Mouse (Mus musculus) forebrain, embryonic 13.5 days (tissue): ENCODE data around the gene Tgm6. TPM values are rescaled to one million over a fixed set of nuclear protein-coding genes. Genes with fewer than 3 reads are reported as not detected.

ENCODE experiments used
- ATAC-seq: fragments of 200-750 bp; cut with Nextera tagmentation; 2 replicates; pipeline ENCODE4 v1.8.0; 2017
- H3K27ac ChIP-seq: fragments of 300-500 bp; sonication (generic); 2 replicates; pipeline ENCODE4 v1.5.1; 2015; ENCODE audit warnings: inconsistent platforms, mild to moderate bottlenecking, moderate library complexity
- H3K27me3 ChIP-seq: fragments of 300-500 bp; sonication (generic); 2 replicates; pipeline ENCODE4 v1.6.1; 2015; ENCODE audit warnings: mild to moderate bottlenecking, inconsistent platforms
- H3K36me3 ChIP-seq: fragments of 300-500 bp; sonication (generic); 2 replicates; pipeline ENCODE4 v1.6.1; 2015; ENCODE audit warnings: mild to moderate bottlenecking, inconsistent platforms; ENCODE audit not compliant: poor library complexity, severe bottlenecking
- H3K4me1 ChIP-seq: fragments of 300-500 bp; sonication (generic); 2 replicates; pipeline ENCODE4 v1.6.1; 2015; ENCODE audit warnings: inconsistent platforms
- H3K4me2 ChIP-seq: fragments of 300-500 bp; sonication (generic); 2 replicates; pipeline ENCODE4 v1.6.1; 2015; ENCODE audit warnings: inconsistent platforms, mild to moderate bottlenecking, moderate library complexity
- H3K4me3 ChIP-seq: fragments of 300-500 bp; sonication (generic); 2 replicates; pipeline ENCODE4 v1.5.1; 2015; ENCODE audit warnings: mild to moderate bottlenecking, inconsistent platforms
- H3K9ac ChIP-seq: fragments of 300-500 bp; sonication (generic); 2 replicates; pipeline ENCODE4 v1.6.1; 2015; ENCODE audit warnings: mild to moderate bottlenecking, inconsistent platforms
- H3K9me3 ChIP-seq: fragments of 300-500 bp; sonication (generic); replicated peaks from 2 replicates; pipeline ENCODE4 v1.6.1; 2016; ENCODE audit warnings: inconsistent platforms
- WGBS: fragments of 180-500 bp; shearing (Covaris S2); methylation state at CpG from one replicate; pipeline ENCODE4 v1.1.7; 2015; 5-methylcytosine and 5-hydroxymethylcytosine counted together
- polyA plus RNA-seq: library from polyadenylated mRNA; unstranded; fragments of >200 nt; fragmentation: Nextera tagmentation; extraction: Ambion mirVana; gene quantifications from 2 replicates; pipeline ENCODE4 v1.2.1, GENCODE M21; 2015

The Tgm6 gene
- polyA plus RNA-seq, 1 experiment from 2014 or later: 0.06 TPM

DNA sequence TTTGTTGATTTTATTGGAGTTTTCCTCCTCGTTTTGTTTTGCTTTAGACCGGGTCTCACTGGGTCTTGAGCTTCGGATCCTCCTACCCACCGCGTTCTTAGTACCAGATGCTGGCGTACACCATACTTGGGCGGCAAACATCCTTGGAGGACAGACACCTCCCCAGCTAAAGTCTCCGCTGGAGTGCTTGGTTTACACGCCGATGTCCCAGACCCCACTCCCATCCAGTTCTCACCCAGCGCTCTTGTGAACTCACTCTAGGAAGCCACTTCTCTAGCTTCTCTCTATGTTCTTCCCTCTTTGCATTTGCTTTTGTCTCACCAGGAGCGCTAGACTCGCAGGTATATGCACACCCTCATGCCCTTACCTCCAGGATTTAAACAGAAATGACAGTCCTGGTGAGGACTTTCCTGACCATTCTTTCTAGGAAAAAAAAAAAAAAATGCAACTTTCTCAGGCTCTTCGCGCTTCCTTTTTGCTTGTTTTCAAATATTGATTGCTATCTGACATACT lies 67.3 kb downstream of the Tgm6 start:
- WGBS: 1% methylated on average over 15 of the region's 15 CpGs
- Histone ChIP-seq H3K27me3 (no peaks in the 10 kb centered on the region), H3K4me1 (peaks cover 22% of the 10 kb centered on the region), H3K9ac (peak overlapping the region; percentile 69), H3K27ac (peak overlapping the region; percentile 97), H3K9me3 (no peaks in the 10 kb centered on the region), H3K36me3 (peaks cover 24% of the 10 kb centered on the region), H3K4me2 (peak overlapping the region; percentile 87), H3K4me3 (peak overlapping the region; percentile 99)
- ATAC-seq: peak; percentile 86

DNA sequence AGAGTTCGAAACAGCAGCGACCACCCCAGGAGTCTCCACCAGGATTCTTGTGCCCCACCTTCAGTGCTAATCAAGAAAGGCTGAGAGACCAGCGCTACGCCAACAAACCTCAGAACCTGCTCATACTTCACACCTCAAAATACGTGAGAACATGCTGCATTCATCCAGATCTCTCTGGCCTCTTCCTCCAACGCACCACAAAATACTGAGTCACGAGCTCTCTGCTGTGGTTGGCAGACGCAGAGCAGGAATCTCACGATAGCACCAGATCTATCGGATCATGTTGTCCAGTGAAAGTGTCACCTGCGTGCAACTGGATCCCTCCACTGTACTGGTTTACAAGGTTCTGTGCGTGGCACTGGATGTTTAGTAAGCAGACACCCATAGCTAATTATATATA lies 76.2 kb downstream of the Tgm6 start:
- no peak for ATAC-seq
- no peak overlapping the region for H3K9ac ChIP-seq
- H3K4me1 ChIP-seq: no peaks in the 10 kb centered on the region
- WGBS: 90% methylated on average over 12 of the region's 12 CpGs
- H3K4me3 ChIP-seq: no peak overlapping the region
- H3K27me3 ChIP-seq: no peaks in the 10 kb centered on the region
- H3K27ac ChIP-seq: no peak overlapping the region
- no peak overlapping the region for H3K4me2 ChIP-seq
- no peaks in the 10 kb centered on the region for H3K36me3 ChIP-seq
- no peaks in the 10 kb centered on the region for H3K9me3 ChIP-seq

DNA sequence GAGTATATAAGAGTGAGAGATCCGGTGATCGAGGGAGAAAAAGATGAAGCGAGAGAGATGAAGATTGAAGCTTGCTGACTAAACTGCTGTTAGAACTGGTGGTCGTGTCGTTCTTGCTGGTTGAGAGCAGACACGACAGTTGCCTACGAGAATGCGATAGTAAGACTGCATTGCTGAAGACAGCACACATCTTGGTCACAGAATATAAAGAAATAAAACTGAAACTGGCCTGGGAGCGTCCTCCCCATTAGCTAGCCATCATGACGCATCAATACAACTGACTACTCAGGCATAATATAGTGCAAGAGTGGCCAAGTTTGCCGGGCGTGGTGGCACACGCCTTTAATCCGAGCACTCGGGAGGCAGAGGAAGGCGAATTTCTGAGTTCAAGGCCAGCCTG lies 82.7 kb downstream of the Tgm6 start, which contains the start of gene Tmc2:
TSS of gene Tmc2 (plus strand) at position 301 of the 400 bp plus-strand sequence.
- Histone ChIP-seq H3K9ac (no peak within 1 kb of the TSS), H3K27ac (no peak within 1 kb of the TSS), H3K4me3 (no peak within 1 kb of the TSS), H3K9me3 (0 out of 2 replicates have a peak, but pooled peaks cover 3% of the 10 kb centered on the region), H3K4me1 (no peaks in the 10 kb centered on the region), H3K4me2 (no peak within 1 kb of the TSS), H3K27me3 (no peaks in the 10 kb centered on the region), H3K36me3 (no peaks in the 10 kb centered on the region)
- no peak for ATAC-seq
- WGBS: 95% methylated on average over 16 of the region's 16 CpGs

DNA sequence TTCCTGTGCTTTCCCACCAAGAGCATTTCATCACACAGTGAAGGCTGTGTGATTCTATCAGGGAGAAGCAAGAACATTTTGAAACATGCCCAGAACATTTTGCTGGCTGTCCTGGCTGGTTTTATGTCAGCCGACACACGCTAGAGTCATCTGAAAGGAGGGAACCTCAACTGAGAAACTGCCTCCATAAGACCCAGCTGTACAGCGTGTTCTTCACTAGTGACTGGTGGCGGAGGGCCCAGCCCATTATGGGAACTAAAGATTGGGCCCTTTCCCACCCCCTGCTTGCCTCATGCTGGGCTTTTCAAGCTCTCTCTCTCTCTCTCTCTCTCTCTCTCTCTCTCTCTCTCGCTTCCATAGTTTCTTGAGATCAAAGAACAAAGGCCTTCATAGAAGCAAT lies 88.7 kb downstream of the Tgm6 start:
- no peak overlapping the region for H3K4me3 ChIP-seq
- H3K27me3 ChIP-seq: no peaks in the 10 kb centered on the region
- no peak overlapping the region for H3K27ac ChIP-seq
- no peak for ATAC-seq
- 43% methylated on average over 5 of the region's 5 CpGs for WGBS
- no peak overlapping the region for H3K4me2 ChIP-seq
- H3K9me3 ChIP-seq: 0 out of 2 replicates have a peak, but pooled peaks cover 3% of the 10 kb centered on the region
- no peaks in the 10 kb centered on the region for H3K4me1 ChIP-seq
- H3K36me3 ChIP-seq: no peaks in the 10 kb centered on the region
- no peak overlapping the region for H3K9ac ChIP-seq

Other genes starting within 250 kb of the Tgm6 start
- gene Tgm3, start 100.1 kb upstream of the Tgm6 start, polyA plus RNA-seq: not detected in 2 replicates
- 590 and 601 TPM in 2 replicates for gene Snrpb, start 67.0 kb downstream of the Tgm6 start, polyA plus RNA-seq
- gene Tmc2, start 82.8 kb downstream of the Tgm6 start, polyA plus RNA-seq: not detected in 2 replicates
- 288 and 308 TPM in 2 replicates for gene Nop56, start 162.0 kb downstream of the Tgm6 start, polyA plus RNA-seq
- gene Idh3b, start 172.1 kb downstream of the Tgm6 start, polyA plus RNA-seq: 153 and 172 TPM in 2 replicates
- 2.1 and 2.6 TPM in 2 replicates for gene Ebf4, start 182.8 kb downstream of the Tgm6 start, polyA plus RNA-seq